Mouse (Mus musculus) lung, postnatal 0 days (tissue): ENCODE results near the gene Zfp652. TPM values are rescaled to one million over a fixed set of nuclear protein-coding genes. Genes with fewer than 3 reads are reported as not detected.

Experiments used
- ATAC-seq: fragments of 200-750 bp; cut with Nextera tagmentation; 2 replicates; pipeline ENCODE4 v1.8.0; 2017; ENCODE audit warnings: moderate library complexity
- DNase-seq: peaks from one replicate; pipeline ENCODE4 v3.0.0-alpha.2; 2016; ENCODE audit warnings: low spot score
- H3K27ac ChIP-seq: fragments of 300-500 bp; sonication (generic); 2 replicates; pipeline ENCODE4 v1.5.1; 2014; ENCODE audit warnings: antibody characterized with exemption, mild to moderate bottlenecking, low read length, mixed read lengths
- H3K27me3 ChIP-seq: fragments of 300-500 bp; sonication (generic); replicated peaks from 2 replicates; pipeline ENCODE4 v1.6.1; 2014; ENCODE audit warnings: low read length, mixed read lengths; ENCODE audit not compliant: insufficient read depth
- H3K36me3 ChIP-seq: fragments of 300-500 bp; sonication (generic); 2 replicates; pipeline ENCODE4 v1.6.1; 2014; ENCODE audit warnings: low read length, mixed read lengths; ENCODE audit not compliant: insufficient read depth
- H3K4me1 ChIP-seq: fragments of 300-500 bp; sonication (generic); 2 replicates; pipeline ENCODE4 v1.6.1; 2014; ENCODE audit warnings: antibody characterized with exemption, low read depth, low read length, mixed read lengths; ENCODE audit not compliant: insufficient read depth
- H3K4me2 ChIP-seq: fragments of 300-500 bp; sonication (generic); replicated peaks from 2 replicates; pipeline ENCODE4 v1.6.1; 2014; ENCODE audit warnings: low read depth, mild to moderate bottlenecking, low read length, moderate library complexity, mixed read lengths
- H3K4me3 ChIP-seq: fragments of 300-500 bp; sonication (generic); 2 replicates; pipeline ENCODE4 v1.5.1; 2014; ENCODE audit warnings: low read depth, low read length
- H3K9ac ChIP-seq: fragments of 300-500 bp; sonication (generic); replicated peaks from 2 replicates; pipeline ENCODE4 v1.6.1; 2014; ENCODE audit warnings: low read depth, mild to moderate bottlenecking
- H3K9me3 ChIP-seq: fragments of 300-500 bp; sonication (generic); 2 replicates; pipeline ENCODE4 v1.6.1; 2016; ENCODE audit warnings: low read length, mixed read lengths
- CTCF ChIP-seq: IDR thresholded peaks from 2 replicates; pipeline ENCODE4 v1.5.1; 2016; ENCODE audit warnings: antibody characterized with exemption, mild to moderate bottlenecking
- EP300 ChIP-seq: IDR thresholded peaks from 2 replicates; pipeline ENCODE4 v1.6.1; 2016; ENCODE audit warnings: antibody characterized with exemption, mild to moderate bottlenecking, control low read depth
- WGBS: fragments of 180-500 bp; shearing (Covaris S2); extraction: QIAGEN DNeasy Blood & Tissue Kit; methylation state at CpG from one replicate; pipeline ENCODE4 v1.1.7; 2014; 5-methylcytosine and 5-hydroxymethylcytosine counted together
- polyA plus RNA-seq: library from polyadenylated mRNA; unstranded; fragments of >200 nt; fragmentation: Nextera tagmentation; extraction: Ambion mirVana; gene quantifications from 2 replicates; pipeline ENCODE4 v1.2.1, GENCODE M21; 2015

Zfp652 gene
- polyA plus RNA-seq, 1 experiment from 2014 or later = 18.5 TPM

DNA sequence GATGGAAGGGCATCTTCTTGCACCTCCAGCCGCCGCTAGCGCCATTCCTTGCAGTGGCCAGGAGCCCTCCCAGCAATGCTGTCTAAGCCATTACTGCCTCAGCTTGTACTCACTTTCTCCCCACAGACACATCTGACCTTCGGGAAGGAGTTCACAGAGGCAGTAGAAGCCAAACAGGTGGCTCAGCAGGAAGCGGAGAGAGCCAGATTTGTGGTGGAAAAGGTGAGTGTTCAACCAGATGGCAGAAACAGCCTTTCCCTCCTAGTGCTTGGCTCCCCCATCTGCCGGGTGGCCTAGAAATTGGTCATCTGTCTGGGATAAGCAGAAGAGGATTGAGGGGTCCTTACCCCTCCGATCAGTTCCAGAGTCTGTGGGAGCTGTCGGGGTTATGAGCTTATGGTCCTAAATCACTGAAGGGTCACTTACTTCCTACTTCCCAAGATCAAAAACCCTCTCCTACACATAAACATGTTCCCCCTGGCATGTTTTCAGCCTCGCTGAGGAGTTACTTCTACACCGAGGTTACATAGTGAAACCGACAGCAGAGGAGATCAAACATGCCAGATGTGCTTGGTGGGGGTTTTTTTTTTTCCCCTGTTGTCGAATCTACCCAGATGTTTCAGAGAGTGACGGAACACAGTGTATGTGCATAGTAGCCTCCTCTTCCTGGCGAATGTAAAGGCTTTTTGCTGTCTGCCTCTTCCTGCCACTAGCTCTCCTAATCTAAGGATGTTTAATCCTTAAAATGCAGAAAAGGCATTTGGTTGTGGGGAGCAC lies 34.4 kb upstream of the Zfp652 start:
- no peak overlapping the region for H3K27ac ChIP-seq
- H3K36me3 ChIP-seq = peaks cover 14% of the 10 kb centered on the region; the same call in 1 of the 2 replicates
- no peaks in the 10 kb centered on the region for H3K4me1 ChIP-seq
- TF ChIP-seq EP300 = no peak
- H3K9ac ChIP-seq = no peak overlapping the region
- DNase-seq = no peak
- 83% methylated on average over 14 of the region's 14 CpGs for WGBS
- ATAC-seq = no peak
- no peaks in the 10 kb centered on the region for H3K27me3 ChIP-seq
- H3K4me2 ChIP-seq = no peak overlapping the region
- no peaks in the 10 kb centered on the region for H3K9me3 ChIP-seq
- H3K4me3 ChIP-seq = no peak overlapping the region

DNA sequence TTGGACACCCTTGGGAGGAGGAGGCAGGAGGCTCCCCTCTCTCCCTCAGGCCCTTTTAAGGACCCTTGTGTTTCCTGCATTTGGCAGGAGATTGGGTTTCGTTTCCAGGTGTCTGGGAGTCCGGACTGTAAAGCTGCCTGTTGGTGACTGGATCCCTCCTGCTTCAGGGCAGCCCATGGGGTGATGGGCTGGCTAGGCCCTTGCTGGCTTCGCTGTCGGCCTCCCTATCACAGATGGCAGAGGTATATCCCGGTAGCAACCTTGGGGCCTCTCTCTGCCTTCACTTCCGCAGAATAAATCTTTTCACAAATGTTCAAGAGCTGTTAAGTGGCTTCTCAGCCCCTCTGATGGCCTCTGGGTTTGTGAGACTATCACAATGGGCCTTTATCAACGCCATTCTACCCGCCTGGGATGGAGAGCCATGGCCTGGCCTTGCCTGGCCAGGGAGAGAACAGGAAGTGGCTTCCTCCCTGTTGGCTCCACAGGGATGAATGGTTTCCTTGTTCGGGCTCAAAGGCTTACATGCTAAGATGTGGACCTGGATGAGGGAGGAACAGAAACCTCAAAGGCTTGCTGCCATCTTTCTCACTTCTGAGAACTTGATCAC lies 30.4 kb upstream of the Zfp652 start:
- Histone ChIP-seq H3K36me3 (peaks cover 11% of the 10 kb centered on the region; the same call in 1 of the 2 replicates), H3K27me3 (no peaks in the 10 kb centered on the region), H3K27ac (no peak overlapping the region), H3K4me3 (no peak overlapping the region), H3K9ac (no peak overlapping the region), H3K4me2 (no peak overlapping the region), H3K4me1 (no peaks in the 10 kb centered on the region), H3K9me3 (no peaks in the 10 kb centered on the region)
- WGBS = 52% methylated on average over 9 of the region's 9 CpGs
- DNase-seq (no peak), ATAC-seq (no peak)
- TF ChIP-seq CTCF (no peak), EP300 (no peak)

GRCm38 (mm10) chr11:95682946-95683345 lies 29.5 kb upstream of the Zfp652 start:
- Histone ChIP-seq H3K27me3 (no peaks in the 10 kb centered on the region), H3K4me2 (no peak overlapping the region), H3K4me3 (no peak overlapping the region), H3K36me3 (peaks cover 4% of the 10 kb centered on the region; the same call in 1 of the 2 replicates), H3K4me1 (no peaks in the 10 kb centered on the region), H3K9ac (no peak overlapping the region), H3K27ac (no peak overlapping the region), H3K9me3 (no peaks in the 10 kb centered on the region)
- DNase-seq (no peak), ATAC-seq (no peak)
- TF ChIP-seq EP300 = no peak
- TF ChIP-seq CTCF = no peak
- WGBS = 76% methylated on average over 3 of the region's 3 CpGs

DNA sequence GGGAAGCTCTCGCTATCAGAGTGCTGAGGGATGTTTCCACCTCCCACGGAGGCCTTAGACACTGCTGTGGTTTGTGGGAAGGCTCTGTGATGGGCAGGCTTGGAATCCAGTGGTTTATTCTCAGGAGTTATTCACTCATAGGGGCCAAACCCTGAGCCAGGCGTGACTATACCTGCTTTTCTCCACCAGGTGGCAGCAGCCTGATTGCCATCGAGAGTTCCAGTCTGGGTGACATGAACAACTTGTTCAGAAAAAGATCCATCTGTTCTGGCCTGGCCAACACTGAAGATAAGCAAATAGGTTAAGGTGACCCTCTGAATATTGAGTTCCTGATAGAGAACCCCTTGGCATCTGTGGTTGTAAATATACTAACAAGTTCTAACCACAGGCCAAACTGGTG lies 26.4 kb upstream of the Zfp652 start:
- Histone ChIP-seq H3K9me3 (no peaks in the 10 kb centered on the region), H3K4me1 (peaks cover 6% of the 10 kb centered on the region; the same call in 1 of the 2 replicates), H3K27me3 (no peaks in the 10 kb centered on the region), H3K4me2 (no peak overlapping the region), H3K9ac (no peak overlapping the region), H3K4me3 (no peak overlapping the region), H3K36me3 (no peaks in the 10 kb centered on the region), H3K27ac (no peak overlapping the region)
- 6% methylated on average over 4 of the region's 4 CpGs for WGBS
- ATAC-seq (peak; percentile 46), DNase-seq (peak; percentile 90)
- peak; percentile 95 for TF ChIP-seq CTCF
- no peak for TF ChIP-seq EP300

DNA sequence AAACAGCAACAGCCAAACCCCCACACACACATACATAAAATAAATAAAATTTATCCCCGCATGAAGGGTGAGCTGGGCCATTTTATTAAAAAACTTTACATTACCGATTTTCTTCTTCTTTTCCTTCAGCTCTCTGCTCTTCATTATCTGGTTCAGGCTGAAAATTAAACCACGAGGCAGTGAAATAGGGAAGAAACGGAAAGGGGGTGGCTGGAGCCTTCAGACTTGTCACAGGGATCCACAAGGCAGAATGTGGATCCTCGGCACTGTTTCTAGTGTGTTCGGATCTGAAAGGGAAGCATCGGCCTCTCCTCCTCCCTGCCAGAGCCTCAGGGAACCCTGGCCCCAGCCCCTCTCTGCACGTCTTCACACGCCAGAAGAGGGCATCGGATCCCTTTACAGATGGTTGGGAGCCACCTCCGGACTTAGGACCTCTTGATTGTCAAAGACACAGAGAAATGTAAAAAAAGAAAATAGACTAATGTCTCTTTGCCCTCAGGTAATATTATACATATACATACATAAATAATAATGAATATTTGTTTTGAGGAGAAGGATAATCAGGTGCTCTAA lies 25.3 kb upstream of the Zfp652 start:
- whole genome bisulfite sequencing = 44% methylated on average over 11 of the region's 11 CpGs
- Histone ChIP-seq H3K36me3 (no peaks in the 10 kb centered on the region), H3K4me1 (peaks cover 6% of the 10 kb centered on the region; the same call in 1 of the 2 replicates), H3K9ac (no peak overlapping the region), H3K4me2 (no peak overlapping the region), H3K9me3 (no peaks in the 10 kb centered on the region), H3K27me3 (no peaks in the 10 kb centered on the region), H3K4me3 (no peak overlapping the region), H3K27ac (no peak overlapping the region)
- ATAC-seq (no peak), DNase-seq (no peak)
- TF ChIP-seq EP300 = no peak
- TF ChIP-seq CTCF = peak; percentile 51

GRCm38 (mm10) chr11:95688515-95688914 lies 24.0 kb upstream of the Zfp652 start:
- H3K9ac ChIP-seq = no peak overlapping the region

More at GRCm38 (mm10) chr11:95688515-95688914, 24.0 kb upstream of the Zfp652 start:
- DNase-seq (peak; percentile 85), ATAC-seq (peak; percentile 76)
- Histone ChIP-seq H3K36me3 (no peaks in the 10 kb centered on the region), H3K4me1 (peaks cover 6% of the 10 kb centered on the region; the same call in 1 of the 2 replicates), H3K4me2 (no peak overlapping the region; the same call in 1 of the 2 replicates), H3K27ac (peak overlapping the region; percentile 76), H3K4me3 (no peak overlapping the region), H3K27me3 (no peaks in the 10 kb centered on the region), H3K9me3 (no peaks in the 10 kb centered on the region)
- no peak for TF ChIP-seq CTCF
- TF ChIP-seq EP300 = peak; percentile 66
- WGBS = 34% methylated on average over 6 of the region's 6 CpGs
